Mouse (Mus musculus) B cell, adult 2 months (primary cell): ENCODE measurements around the gene 2310002L09Rik.
"Not testable (repeated sequence)": the region's sequence is repeated elsewhere in the genome, so short reads cannot be mapped to it uniquely, and the experiment has no call there.

Experiments
- DNase-seq, 2 experiments: peaks; one replicate each; pipeline ENCODE4 v3.0.0; 2022

The 2310002L09Rik gene

GRCm38 (mm10) chr4:73950375-73950896 is at the start of gene 2310002L09Rik:
TSS of gene 2310002L09Rik (minus strand) at chr4:73950846.
- DNase-seq: no peak

DNA sequence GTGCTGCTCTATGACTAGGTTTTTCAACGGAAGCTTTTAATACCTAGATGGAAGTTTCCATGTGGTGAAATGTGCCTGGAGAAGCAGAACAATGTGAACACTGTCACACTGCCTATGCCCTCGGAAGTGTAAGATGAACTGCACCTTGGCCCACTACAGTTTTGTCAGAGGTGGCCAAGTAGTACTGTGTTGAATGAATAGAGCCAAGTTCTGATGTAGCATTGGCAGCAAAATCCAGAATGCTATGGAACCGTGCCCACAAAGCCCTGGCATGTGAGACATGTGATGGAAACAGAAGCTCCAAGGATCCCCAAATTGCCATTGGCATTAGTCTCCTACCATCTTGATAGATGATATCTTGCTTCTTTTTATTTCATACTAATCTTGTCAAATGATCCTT is 29.8 kb upstream of the 2310002L09Rik start:
- no peak for DNase-seq

- not testable (repeated sequence) for DNase-seq
Measured at GRCm38 (mm10) chr4:73920660-73921059, 30.0 kb downstream of the 2310002L09Rik start, which contains the start of gene Gm11756. TSS of gene Gm11756 (minus strand) at chr4:73920760.

DNA sequence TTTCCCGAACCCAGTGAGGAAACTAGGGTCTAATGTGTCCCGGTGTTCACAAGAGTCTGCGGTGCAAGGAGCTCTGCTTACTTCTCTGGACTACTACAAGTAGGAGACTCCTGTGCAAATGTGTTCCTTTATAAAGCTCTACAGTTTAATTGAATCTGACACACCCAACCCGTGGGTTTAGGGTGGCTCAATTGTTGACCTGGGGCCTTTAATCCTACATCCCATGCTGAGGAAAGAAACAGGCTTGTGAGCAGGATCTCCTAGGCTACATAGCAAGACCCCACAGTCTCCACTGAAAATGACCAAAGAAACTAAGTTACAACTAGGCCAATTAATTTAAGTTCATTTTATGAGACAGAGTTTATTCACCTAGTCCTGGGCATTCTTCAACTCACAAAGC is 44.8 kb downstream of the 2310002L09Rik start, which contains the start of gene Gm13871:
Gene Gm13871 (minus strand): TSS at position 101 of the 400 bp plus-strand sequence.
- DNase-seq: not testable (repeated sequence)

GRCm38 (mm10) chr4:73891012-73891411 is 59.6 kb downstream of the 2310002L09Rik start, which contains the start of gene Gm11757:
TSS of gene Gm11757 (minus strand) at chr4:73891112.
- DNase-seq: not testable (repeated sequence)
